Mouse (Mus musculus) gastrocnemius, adult 18-20 months (tissue): ENCODE results near the gene Mmp14. TPM values are rescaled to one million over a fixed set of nuclear protein-coding genes. Genes with fewer than 3 reads are reported as not detected.

Experiments used
- DNase-seq: peaks from one replicate; pipeline ENCODE4 v3.0.0; 2021; ENCODE audit warnings: low spot score
- total RNA-seq, 2 experiments: library from RNA; stranded (reverse); gene quantifications; 2 replicates each; pipeline ENCODE4 v1.2.3; 2021

Gene Mmp14
- total RNA-seq, 2 experiments from 2014 or later: 7.3 to 10.6 TPM

GRCm38 (mm10) chr14:54432837-54433830, 1.7 kb downstream of the Mmp14 start:
- DNase-seq: no peak

GRCm38 (mm10) chr14:54433941-54434531, 2.6 kb downstream of the Mmp14 start:
- peak; percentile 36 for DNase-seq

- DNase-seq: no peak
Measured at GRCm38 (mm10) chr14:54435194-54435918, 3.9 kb downstream of the Mmp14 start.

GRCm38 (mm10) chr14:54439155-54439554, 7.7 kb downstream of the Mmp14 start:
- DNase-seq: no peak

GRCm38 (mm10) chr14:54439610-54440009, 8.2 kb downstream of the Mmp14 start:
- no peak for DNase-seq

GRCm38 (mm10) chr14:54440538-54440937, 9.1 kb downstream of the Mmp14 start:
- DNase-seq: no peak

GRCm38 (mm10) chr14:54441365-54441764, 10.0 kb downstream of the Mmp14 start:
- no peak for DNase-seq

GRCm38 (mm10) chr14:54442548-54442947, 11.1 kb downstream of the Mmp14 start:
- DNase-seq: no peak

GRCm38 (mm10) chr14:54443196-54443595, 11.8 kb downstream of the Mmp14 start:
- DNase-seq: peak; percentile 58

GRCm38 (mm10) chr14:54443712-54444618, 12.6 kb downstream of the Mmp14 start:
- peak; percentile 88 for DNase-seq

GRCm38 (mm10) chr14:54445476-54445875, 14.1 kb downstream of the Mmp14 start:
- peak; percentile 37 for DNase-seq

- DNase-seq: no peak
Measured at GRCm38 (mm10) chr14:54453566-54453965, 22.2 kb downstream of the Mmp14 start.

GRCm38 (mm10) chr14:54454669-54455528, 23.5 kb downstream of the Mmp14 start:
- no peak for DNase-seq

GRCm38 (mm10) chr14:54457907-54458569, 26.6 kb downstream of the Mmp14 start:
- no peak for DNase-seq

- no peak for DNase-seq
Measured at GRCm38 (mm10) chr14:54462146-54462545, 30.7 kb downstream of the Mmp14 start.

GRCm38 (mm10) chr14:54463108-54463958, 31.9 kb downstream of the Mmp14 start:
- DNase-seq: no peak

GRCm38 (mm10) chr14:54463959-54464292, 32.5 kb downstream of the Mmp14 start, which contains the start of gene Lrp10:
Gene Lrp10, plus strand, starts transcription at chr14:54464137.
- peak; percentile 88 for DNase-seq

GRCm38 (mm10) chr14:54464293-54465005, 33.0 kb downstream of the Mmp14 start:
- peak; percentile 67 for DNase-seq
